Mouse (Mus musculus) c-Kit-negative CD71-positive TER-119-positive erythroid progenitor cells, embryonic 14.5 days (primary cell): ENCODE measurements at regions not wholly inside any gene's neighbourhood (a gene's known extent, or its start where the extent isn't known, plus 50 kb on each side); places are given as distances from the start of the nearest gene placed in this dataset.

Experiments
- DNase-seq: peaks from one replicate; pipeline ENCODE4 v3.0.0-alpha.2; 2013; ENCODE audit warnings: low read depth, low spot score

- no peak for DNase-seq
Observed at GRCm38 (mm10) chr3:52643796-52644177, 373.2 kb downstream of the Cog6 start.

- no peak for DNase-seq
Observed at GRCm38 (mm10) chr3:52643100-52643551, 373.9 kb downstream of the Cog6 start.

- no peak for DNase-seq
Observed at GRCm38 (mm10) chr3:52641226-52642181, 373.4 kb downstream of the Foxo1 start.

- no peak for DNase-seq
Observed at GRCm38 (mm10) chr3:52640250-52641147, 372.4 kb downstream of the Foxo1 start.

GRCm38 (mm10) chr3:52638816-52639215, 370.7 kb downstream of the Foxo1 start:
- DNase-seq, result no peak

- no peak for DNase-seq
Observed at GRCm38 (mm10) chr3:52634353-52634752, 366.2 kb downstream of the Foxo1 start.

GRCm38 (mm10) chr3:52633491-52634100, 365.5 kb downstream of the Foxo1 start:
- no peak for DNase-seq

- DNase-seq, result no peak
Observed at GRCm38 (mm10) chr3:52632635-52633034, 364.5 kb downstream of the Foxo1 start.

- DNase-seq, result no peak
Observed at GRCm38 (mm10) chr3:52630209-52630608, 362.1 kb downstream of the Foxo1 start.

- DNase-seq, result no peak
Observed at GRCm38 (mm10) chr3:52625125-52625524, 357.0 kb downstream of the Foxo1 start.

GRCm38 (mm10) chr3:52622530-52622929, 354.4 kb downstream of the Foxo1 start:
- DNase-seq, result no peak

- DNase-seq, result no peak
Observed at GRCm38 (mm10) chr3:52621936-52622335, 353.8 kb downstream of the Foxo1 start.

GRCm38 (mm10) chr3:52618925-52619224, 350.7 kb downstream of the Foxo1 start:
- DNase-seq, result no peak

- no peak for DNase-seq
Observed at GRCm38 (mm10) chr3:52618212-52618924, 350.2 kb downstream of the Foxo1 start.

GRCm38 (mm10) chr3:52617413-52618149, 349.4 kb downstream of the Foxo1 start:
- no peak for DNase-seq

- no peak for DNase-seq
Observed at GRCm38 (mm10) chr3:52611881-52612280, 343.7 kb downstream of the Foxo1 start.

- DNase-seq, result no peak
Observed at GRCm38 (mm10) chr3:52610466-52610865, 342.3 kb downstream of the Foxo1 start.

- DNase-seq, result no peak
Observed at GRCm38 (mm10) chr3:52608086-52608426, 339.9 kb downstream of the Foxo1 start.

- no peak for DNase-seq
Observed at GRCm38 (mm10) chr3:52607379-52608085, 339.4 kb downstream of the Foxo1 start.

- no peak for DNase-seq
Observed at GRCm38 (mm10) chr3:52605261-52605771, 337.2 kb downstream of the Foxo1 start.
